Mouse (Mus musculus) thymus, postnatal 4 days (tissue): Measurements from ENCODE around the gene Gins2.
A peak's percentile ranks its signal among the peaks of the same experiment; 100 is the strongest.

Experiments used
- DNase-seq: peaks from one replicate; pipeline ENCODE4 v3.0.0; 2021

Gene Gins2

GRCm38 (mm10) chr8:120563851-120564837, 25.0 kb downstream of the Gins2 start:
- peak; percentile 49 for DNase-seq

- no peak for DNase-seq
Observed at GRCm38 (mm10) chr8:120563348-120563724, 25.8 kb downstream of the Gins2 start.

- peak; percentile 25 for DNase-seq
Observed at GRCm38 (mm10) chr8:120562680-120563347, 26.3 kb downstream of the Gins2 start.

- peak; percentile 87 for DNase-seq
Observed at GRCm38 (mm10) chr8:120561539-120562435, 27.3 kb downstream of the Gins2 start.

GRCm38 (mm10) chr8:120560535-120560934, 28.6 kb downstream of the Gins2 start:
- DNase-seq = no peak

GRCm38 (mm10) chr8:120559654-120560053, 29.4 kb downstream of the Gins2 start:
- no peak for DNase-seq

GRCm38 (mm10) chr8:120558162-120558561, 30.9 kb downstream of the Gins2 start:
- DNase-seq = peak; percentile 44

- peak; percentile 75 for DNase-seq
Observed at GRCm38 (mm10) chr8:120557170-120557965, 31.7 kb downstream of the Gins2 start.

- DNase-seq = peak; percentile 27
Observed at GRCm38 (mm10) chr8:120556198-120556892, 32.8 kb downstream of the Gins2 start.

GRCm38 (mm10) chr8:120554466-120555039, 34.6 kb downstream of the Gins2 start:
- DNase-seq = no peak

- DNase-seq = peak; percentile 78
Observed at GRCm38 (mm10) chr8:120553441-120554123, 35.5 kb downstream of the Gins2 start.

- DNase-seq = peak; percentile 32
Observed at GRCm38 (mm10) chr8:120552509-120552908, 36.6 kb downstream of the Gins2 start.

- no peak for DNase-seq
Observed at GRCm38 (mm10) chr8:120551677-120551980, 37.5 kb downstream of the Gins2 start.

- peak; percentile 49 for DNase-seq
Observed at GRCm38 (mm10) chr8:120550937-120551676, 38.0 kb downstream of the Gins2 start.

- no peak for DNase-seq
Observed at GRCm38 (mm10) chr8:120550430-120550829, 38.7 kb downstream of the Gins2 start.

GRCm38 (mm10) chr8:120549922-120550321, 39.2 kb downstream of the Gins2 start:
- no peak for DNase-seq

- DNase-seq = no peak
Observed at GRCm38 (mm10) chr8:120549321-120549921, 39.7 kb downstream of the Gins2 start.

- DNase-seq = no peak
Observed at GRCm38 (mm10) chr8:120548313-120548761, 40.8 kb downstream of the Gins2 start.

GRCm38 (mm10) chr8:120547562-120547961, 41.5 kb downstream of the Gins2 start:
- DNase-seq = no peak
